Mouse (Mus musculus): ENCODE data around the gene Zfp322a.

- TF ChIP-seq GATA1 (IDR thresholded peaks at IDR 0.05; ENCODE audit: borderline replicate concordance, low read length) (no peak), FLI1 (IDR thresholded peaks at IDR 0.05; ENCODE audit: low read length) (no peak)
These were observed 3.4 kb upstream of the Zfp322a start for GRCm38 (mm10) chr13:23372433-23372832.
